Mouse (Mus musculus): ENCODE results near the gene Rnf144a.

GRCm38 (mm10) chr12:26436334-26436733 is 21.3 kb upstream of the Rnf144a start:
- TF ChIP-seq CTCF (IDR thresholded peaks at IDR 0.05; ENCODE audit: low read depth, low read length), result no peak
- no peak for TF ChIP-seq POLR2A (IDR thresholded peaks at IDR 0.05; ENCODE audit: borderline replicate concordance, low read depth, low read length)
